Mouse (Mus musculus) forebrain, embryonic 11.5 days (tissue): ENCODE results near the gene Lrriq4. TPM values are rescaled to one million over a fixed set of nuclear protein-coding genes. Genes with fewer than 3 reads are reported as not detected.
"Not testable (repeated sequence)": the region's sequence is repeated elsewhere in the genome, so short reads cannot be mapped to it uniquely, and the experiment has no call there.

ENCODE experiments used
- ATAC-seq: fragments of 200-750 bp; cut with Nextera tagmentation; replicated peaks from 2 replicates; pipeline ENCODE4 v1.8.0; 2017; ENCODE audit warnings: moderate TSS enrichment; ENCODE audit not compliant: low FRiP score
- DNase-seq: peaks from one replicate; pipeline ENCODE4 v3.0.0-alpha.2; 2017; ENCODE audit warnings: low spot score
- H3K27ac ChIP-seq: fragments of 300-500 bp; sonication (generic); 2 replicates; pipeline ENCODE4 v1.5.1; 2014; ENCODE audit warnings: low read depth, low read length
- H3K27me3 ChIP-seq: fragments of 300-500 bp; sonication (generic); 2 replicates; pipeline ENCODE4 v1.6.1; 2014; ENCODE audit warnings: mild to moderate bottlenecking, low read length, mixed read lengths; ENCODE audit not compliant: control insufficient read depth, insufficient read depth
- H3K36me3 ChIP-seq: fragments of 300-500 bp; sonication (generic); 2 replicates; pipeline ENCODE4 v1.6.1; 2014; ENCODE audit warnings: mild to moderate bottlenecking, low read length, moderate library complexity, mixed read lengths; ENCODE audit not compliant: control insufficient read depth, insufficient read depth
- H3K4me1 ChIP-seq: fragments of 300-500 bp; sonication (generic); replicated peaks from 2 replicates; pipeline ENCODE4 v1.6.1; 2014; ENCODE audit warnings: low read length, mixed read lengths; ENCODE audit not compliant: control insufficient read depth, insufficient read depth
- H3K4me2 ChIP-seq: fragments of 300-500 bp; sonication (generic); 2 replicates; pipeline ENCODE4 v1.6.1; 2014; ENCODE audit warnings: low read depth, mild to moderate bottlenecking, low read length, moderate library complexity, mixed read lengths; ENCODE audit not compliant: severe bottlenecking
- H3K4me3 ChIP-seq: fragments of 300-500 bp; sonication (generic); 2 replicates; pipeline ENCODE4 v1.5.1; 2014; ENCODE audit warnings: low read depth, low read length
- H3K9ac ChIP-seq: fragments of 300-500 bp; sonication (generic); 2 replicates; pipeline ENCODE4 v1.6.1; 2014; ENCODE audit warnings: low read length
- H3K9me3 ChIP-seq: fragments of 300-500 bp; sonication (generic); 2 replicates; pipeline ENCODE4 v1.6.1; 2016; ENCODE audit warnings: low read length, mixed read lengths; ENCODE audit not compliant: control insufficient read depth
- WGBS: fragments of 180-500 bp; shearing (Covaris S2); extraction: QIAGEN DNeasy Blood & Tissue Kit; methylation state at CpG from one replicate; pipeline ENCODE4 v1.1.7; 2014; 5-methylcytosine and 5-hydroxymethylcytosine counted together
- polyA plus RNA-seq: library from polyadenylated mRNA; unstranded; fragments of >200 nt; fragmentation: Nextera tagmentation; extraction: Ambion mirVana; gene quantifications from 2 replicates; pipeline ENCODE4 v1.2.1, GENCODE M21; 2014

Gene Lrriq4
- polyA plus RNA-seq, 1 experiment from 2014 or later: not detected

DNA sequence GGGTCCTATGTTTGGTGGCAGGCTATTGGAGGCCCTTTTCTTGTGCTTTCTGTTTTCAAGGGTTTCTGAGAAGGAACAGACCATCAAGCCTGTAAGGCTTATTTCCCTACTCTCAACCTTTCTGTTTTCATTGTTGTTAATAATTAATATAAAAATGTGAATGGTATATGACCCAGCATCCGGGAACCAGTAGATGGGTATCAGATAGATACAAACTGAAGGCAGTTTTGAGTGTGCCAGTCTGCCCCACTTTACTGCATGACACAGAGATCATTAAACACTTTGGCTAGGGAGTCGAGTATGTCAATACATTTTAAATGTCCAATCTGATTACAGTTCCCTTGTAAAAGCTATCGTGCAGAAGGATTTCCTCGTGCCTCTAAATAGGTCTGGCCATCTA is 53.6 kb downstream of the Lrriq4 start:
- no peak overlapping the region for H3K9ac ChIP-seq
- H3K4me3 ChIP-seq: no peak overlapping the region
- no peak overlapping the region for H3K27ac ChIP-seq
- no peak overlapping the region for H3K4me2 ChIP-seq
- WGBS: 83% methylated on average over 4 of the region's 4 CpGs
- no peaks in the 10 kb centered on the region for H3K27me3 ChIP-seq
- no peak for DNase-seq
- H3K4me1 ChIP-seq: no peaks in the 10 kb centered on the region
- no peak for ATAC-seq
- H3K36me3 ChIP-seq: no peaks in the 10 kb centered on the region
- H3K9me3 ChIP-seq: no peaks in the 10 kb centered on the region

DNA sequence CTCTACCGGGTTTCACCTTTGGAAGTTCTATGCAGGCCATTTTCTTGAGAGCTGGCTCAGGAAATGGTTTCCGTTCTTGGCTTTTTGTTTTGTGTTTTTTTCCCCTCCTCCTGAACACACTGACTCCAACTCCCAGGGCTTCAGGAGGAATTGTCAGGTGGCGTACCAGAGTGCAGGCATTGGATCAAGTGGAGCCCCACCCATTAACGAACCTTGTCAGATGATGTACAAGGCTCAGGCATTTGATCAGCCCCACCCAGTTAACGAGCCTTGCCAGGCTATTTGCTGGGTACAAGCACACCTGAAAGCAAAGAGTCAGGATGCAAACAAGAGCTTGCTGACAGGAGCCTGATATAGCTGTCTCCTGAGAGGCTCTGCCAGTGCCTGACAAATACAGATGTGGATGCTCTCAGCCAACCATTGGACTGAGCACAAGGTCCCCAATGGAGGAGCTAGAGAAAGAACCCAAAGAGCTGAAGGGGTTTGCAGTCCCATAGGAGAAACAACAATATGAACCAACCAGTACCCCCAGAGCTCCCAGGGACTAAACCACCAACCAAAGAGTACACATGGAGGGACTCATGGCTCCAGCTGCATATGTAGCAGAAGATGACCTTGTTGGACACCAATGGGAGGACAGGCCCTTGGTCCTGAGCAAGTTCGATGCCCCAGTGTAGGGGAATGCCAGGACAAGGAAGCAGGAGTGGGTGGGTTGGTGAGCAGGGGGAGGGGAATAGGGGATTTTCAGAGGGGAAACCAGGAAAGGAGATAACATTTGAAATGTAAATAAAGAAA is 55.6 kb downstream of the Lrriq4 start, which contains the start of gene Lrrc31:
TSS of gene Lrrc31 (minus strand) at position 133 of the 795 bp plus-strand sequence.
- not testable (repeated sequence) for DNase-seq, H3K4me1 ChIP-seq, H3K27me3 ChIP-seq, H3K9me3 ChIP-seq, H3K9ac ChIP-seq, H3K36me3 ChIP-seq, H3K4me2 ChIP-seq, H3K27ac ChIP-seq, H3K4me3 ChIP-seq, ATAC-seq
- 85% methylated on average over 6 of the region's 6 CpGs for WGBS

DNA sequence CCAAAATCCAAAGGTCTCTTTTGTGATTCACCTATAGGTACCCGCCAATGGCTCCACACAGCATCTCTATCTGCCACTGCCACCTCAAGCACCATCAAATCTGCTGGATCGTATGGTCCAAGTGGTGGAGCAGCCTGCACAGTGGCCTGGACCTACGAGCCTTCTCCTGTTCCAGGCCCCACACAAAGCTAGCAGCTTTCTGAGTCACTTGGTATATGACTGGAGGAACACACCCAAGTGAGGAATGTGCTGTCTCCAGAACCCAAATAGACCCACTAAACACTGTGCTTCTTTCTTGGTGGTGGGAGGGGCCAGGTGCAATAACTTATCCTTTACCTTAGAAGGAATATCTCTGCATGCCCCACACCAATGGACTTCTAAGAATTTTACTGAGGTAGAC is 61.7 kb downstream of the Lrriq4 start:
- Histone ChIP-seq H3K36me3 (no peaks in the 10 kb centered on the region), H3K9ac (no peak overlapping the region), H3K4me2 (no peak overlapping the region), H3K27ac (no peak overlapping the region), H3K27me3 (no peaks in the 10 kb centered on the region), H3K4me3 (no peak overlapping the region), H3K9me3 (no peaks in the 10 kb centered on the region), H3K4me1 (no peaks in the 10 kb centered on the region)
- no peak for DNase-seq
- 81% methylated on average over 3 of the region's 3 CpGs for WGBS
- ATAC-seq: no peak

DNA sequence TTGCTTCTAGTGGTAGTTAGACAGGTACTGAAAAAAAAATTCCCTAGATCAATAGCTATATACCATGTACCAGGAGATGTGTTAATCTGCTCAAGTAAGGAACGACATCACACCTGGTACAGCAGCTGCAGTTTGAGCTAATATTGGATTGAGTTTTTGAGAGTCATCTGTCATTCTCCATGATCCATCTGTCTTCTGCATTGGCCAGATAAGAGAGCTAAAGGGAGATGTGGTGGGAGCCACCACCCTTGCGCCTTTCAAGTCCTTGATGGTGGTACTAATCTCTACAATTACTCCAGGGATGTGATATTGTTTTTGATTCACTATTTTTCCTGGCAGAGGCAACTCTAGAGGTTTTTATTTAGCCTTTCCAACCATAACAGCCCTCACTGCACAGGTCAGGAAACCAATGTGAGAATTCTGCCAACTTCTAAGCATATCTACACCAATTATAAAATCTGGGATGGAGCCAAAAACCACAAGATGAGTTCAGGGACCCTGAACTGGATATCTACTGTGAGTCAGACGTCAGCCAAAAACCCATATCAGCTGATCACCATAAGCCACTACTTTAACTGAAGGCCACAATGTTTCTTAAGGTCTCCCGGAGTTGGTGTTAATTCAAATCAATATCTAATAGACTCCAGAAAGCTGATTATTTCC is 62.4 kb downstream of the Lrriq4 start:
- WGBS: 88% methylated on average over 4 of the region's 4 CpGs

DNA sequence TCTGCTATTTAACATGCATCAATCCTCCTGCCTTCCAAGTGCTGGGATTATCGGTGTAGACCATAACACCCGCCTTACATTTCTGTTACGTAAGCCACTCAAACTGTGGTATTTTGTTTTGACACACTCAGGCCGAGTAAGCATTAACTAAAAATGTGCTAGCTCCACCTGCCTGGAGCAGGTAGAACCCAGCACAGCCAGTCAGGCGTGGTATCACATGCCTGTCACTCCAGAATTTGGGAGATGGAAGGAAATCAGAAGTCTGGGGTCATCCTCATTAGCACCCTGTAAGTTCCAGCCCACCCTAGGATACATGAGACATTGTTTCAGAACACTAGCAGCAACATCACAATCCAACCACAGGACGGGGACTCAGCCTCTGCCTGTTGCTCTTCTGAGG is 65.9 kb downstream of the Lrriq4 start:
- 84% methylated on average over 6 of the region's 6 CpGs for WGBS
- Histone ChIP-seq H3K4me3 (no peak overlapping the region), H3K36me3 (no peaks in the 10 kb centered on the region), H3K27ac (no peak overlapping the region), H3K4me2 (no peak overlapping the region), H3K4me1 (no peaks in the 10 kb centered on the region), H3K27me3 (no peaks in the 10 kb centered on the region), H3K9ac (no peak overlapping the region), H3K9me3 (no peaks in the 10 kb centered on the region)
- ATAC-seq: no peak
- DNase-seq: no peak

More for the DNA sequence above, 62.4 kb downstream of the Lrriq4 start:
- H3K27me3 ChIP-seq: no peaks in the 10 kb centered on the region
- no peak overlapping the region for H3K9ac ChIP-seq
- H3K4me2 ChIP-seq: no peak overlapping the region
- no peak overlapping the region for H3K4me3 ChIP-seq
- H3K36me3 ChIP-seq: no peaks in the 10 kb centered on the region
- no peaks in the 10 kb centered on the region for H3K9me3 ChIP-seq
- no peaks in the 10 kb centered on the region for H3K4me1 ChIP-seq
- DNase-seq (no peak), ATAC-seq (no peak)
- H3K27ac ChIP-seq: no peak overlapping the region

DNA sequence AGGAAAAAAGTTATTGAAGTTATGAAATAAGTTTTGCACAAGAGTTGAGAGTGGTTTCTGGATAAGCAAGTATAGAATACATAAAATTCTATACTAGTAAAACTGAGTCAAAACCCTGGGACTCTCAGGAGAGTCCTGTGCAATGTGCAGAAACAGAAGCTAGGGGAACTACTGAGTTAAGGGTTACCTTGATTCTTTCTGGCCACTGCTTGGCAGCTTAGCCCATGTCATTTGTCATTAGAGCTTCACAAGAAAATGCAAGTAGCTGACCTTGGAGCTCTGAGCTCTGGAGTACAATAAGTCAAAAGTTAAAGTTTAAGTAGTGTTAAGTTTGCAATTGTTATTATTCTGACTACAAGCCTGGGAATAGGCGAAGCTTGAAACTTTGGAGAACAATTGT is 69.0 kb downstream of the Lrriq4 start:
- 95% methylated on average over 1 of the region's 1 CpGs for WGBS
- H3K36me3 ChIP-seq: no peaks in the 10 kb centered on the region
- ATAC-seq (no peak), DNase-seq (no peak)
- no peaks in the 10 kb centered on the region for H3K27me3 ChIP-seq
- no peak overlapping the region for H3K4me3 ChIP-seq
- H3K9me3 ChIP-seq: no peaks in the 10 kb centered on the region
- no peak overlapping the region for H3K9ac ChIP-seq
- no peak overlapping the region for H3K27ac ChIP-seq
- H3K4me2 ChIP-seq: no peak overlapping the region
- no peaks in the 10 kb centered on the region for H3K4me1 ChIP-seq

DNA sequence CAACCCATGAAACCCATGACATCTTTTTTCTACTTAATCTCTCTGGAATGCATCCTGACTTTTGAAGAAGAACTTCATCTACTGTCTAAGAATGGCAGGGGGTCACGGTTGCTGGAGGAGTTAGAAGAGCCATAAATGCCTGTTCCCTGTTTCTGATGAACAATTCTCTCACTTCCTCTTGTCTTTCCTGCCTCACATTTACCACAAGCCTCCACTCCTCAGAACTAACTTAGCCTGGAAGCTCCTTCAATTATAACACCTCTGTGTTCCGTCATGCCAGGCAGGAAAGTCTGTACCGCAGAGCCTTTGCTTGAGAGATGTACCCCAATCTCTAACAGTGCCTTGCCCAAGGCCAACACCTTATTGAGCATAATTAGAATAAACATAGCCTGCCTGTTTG is 74.3 kb downstream of the Lrriq4 start:
- 82% methylated on average over 3 of the region's 3 CpGs for WGBS

More for the DNA sequence above, 74.3 kb downstream of the Lrriq4 start:
- no peaks in the 10 kb centered on the region for H3K9me3 ChIP-seq
- no peak overlapping the region for H3K4me2 ChIP-seq
- no peaks in the 10 kb centered on the region for H3K4me1 ChIP-seq
- no peaks in the 10 kb centered on the region for H3K27me3 ChIP-seq
- H3K27ac ChIP-seq: no peak overlapping the region
- ATAC-seq (no peak), DNase-seq (no peak)
- no peak overlapping the region for H3K9ac ChIP-seq
- H3K4me3 ChIP-seq: no peak overlapping the region
- H3K36me3 ChIP-seq: no peaks in the 10 kb centered on the region
